Mouse (Mus musculus): ENCODE data around the gene Xpnpep2. TPM values are rescaled to one million over a fixed set of nuclear protein-coding genes. Genes with fewer than 3 reads are reported as not detected.

Gene Xpnpep2
- polyA plus RNA-seq (2017; shearing (Covaris generic)) = not detected

GRCm38 (mm10) chrX:48108394-48109315 lies at the start of gene Xpnpep2:
Xpnpep2 (plus strand) TSS chrX:48108725.

GRCm38 (mm10) chrX:48146262-48146661 lies 37.7 kb downstream of the Xpnpep2 start, which contains the start of gene Sash3:
Sash3 (plus strand) TSS chrX:48146436.

Other genes with a start within 250 kb of the Xpnpep2 start
- gene Smarca1, start 215.8 kb upstream of the Xpnpep2 start, polyA plus RNA-seq (2017; shearing (Covaris generic)) = not detected
- 12.2 TPM for gene Ocrl, start 196.3 kb upstream of the Xpnpep2 start, polyA plus RNA-seq (2017; shearing (Covaris generic))
- 0.24 TPM for gene Apln, start 73.9 kb upstream of the Xpnpep2 start, polyA plus RNA-seq (2017; shearing (Covaris generic))
- 161 TPM for gene Sash3, start 37.7 kb downstream of the Xpnpep2 start, polyA plus RNA-seq (2017; shearing (Covaris generic))
- 27.1 TPM for gene Zdhhc9, start 100.2 kb downstream of the Xpnpep2 start, polyA plus RNA-seq (2017; shearing (Covaris generic))
- 20.0 TPM for gene Utp14a, start 148.1 kb downstream of the Xpnpep2 start, polyA plus RNA-seq (2017; shearing (Covaris generic))
- gene Bcorl1, start 232.6 kb downstream of the Xpnpep2 start, polyA plus RNA-seq (2017; shearing (Covaris generic)) = 2.4 TPM

All from effector memory CD4-positive, alpha-beta T cell, adult 5 months (primary cell).